Mouse (Mus musculus) ES-E14 (cell line): ENCODE results near the gene Nav1. TPM values are rescaled to one million over a fixed set of nuclear protein-coding genes. Genes with fewer than 3 reads are reported as not detected.
A peak's percentile ranks its signal among the peaks of the same experiment; 100 is the strongest.

Source experiments
- DNase-seq: peaks from one replicate; pipeline ENCODE4 v3.0.0-alpha.2; 2013; ENCODE audit warnings: low read depth, low spot score
- H3K27ac ChIP-seq: 2 replicates; pipeline ENCODE4 v1.5.1; 2012; ENCODE audit warnings: low read depth, mild to moderate bottlenecking, low read length, moderate library complexity, mixed read lengths; ENCODE audit not compliant: poor library complexity, insufficient read depth, severe bottlenecking
- H3K36me3 ChIP-seq: 2 replicates; pipeline ENCODE4 v1.6.1; 2012; ENCODE audit warnings: mild to moderate bottlenecking, low read length, moderate library complexity, mixed read lengths; ENCODE audit not compliant: control insufficient read depth, poor library complexity, insufficient read depth, severe bottlenecking
- H3K4me1 ChIP-seq, 2 experiments: fragments of 150-350 bp in 1 of 2; sonication (generic) in 1 of 2; 2 replicates each; pipeline ENCODE4 v1.6.1; 2012; ENCODE audit warnings: low read length in 2 of 2, mild to moderate bottlenecking in 1 of 2, mixed read lengths in 1 of 2; ENCODE audit not compliant: control insufficient read depth in 2 of 2, insufficient read depth in 2 of 2, poor library complexity in 1 of 2
- H3K4me3 ChIP-seq, 2 experiments: fragments of 150-350 bp in 1 of 2; sonication (generic) in 1 of 2; 2 replicates each; pipeline ENCODE4 v1.5.1; 2012; ENCODE audit warnings: low read length in 2 of 2, low read depth in 1 of 2, mild to moderate bottlenecking in 1 of 2, mixed read lengths in 1 of 2; ENCODE audit not compliant: insufficient read depth in 1 of 2, poor library complexity in 1 of 2, severe bottlenecking in 1 of 2
- H3K9ac ChIP-seq: 2 replicates; pipeline ENCODE4 v1.6.1; 2012; ENCODE audit warnings: low read depth, mild to moderate bottlenecking, low read length, mixed read lengths; ENCODE audit not compliant: poor library complexity, insufficient read depth, severe bottlenecking
- H3K9me3 ChIP-seq: fragments of 150-350 bp; sonication (generic); 2 replicates; pipeline ENCODE4 v1.6.1; 2012; ENCODE audit warnings: low read depth, mild to moderate bottlenecking, low read length; ENCODE audit not compliant: control insufficient read depth, insufficient read depth
- CHD2 ChIP-seq: IDR thresholded peaks from 2 replicates; pipeline ENCODE4 v1.6.1; 2014; ENCODE audit warnings: mild to moderate bottlenecking, low read depth, low read length, inconsistent platforms
- HCFC1 ChIP-seq: IDR thresholded peaks from 2 replicates; pipeline ENCODE4 v1.6.1; 2012; ENCODE audit warnings: low read length, inconsistent platforms, borderline replicate concordance; ENCODE audit not compliant: insufficient read depth
- MAFK ChIP-seq: IDR thresholded peaks from 2 replicates; pipeline ENCODE4 v1.6.1; 2014; ENCODE audit warnings: mild to moderate bottlenecking, low read depth, low read length, inconsistent platforms; ENCODE audit not compliant: insufficient read depth
- ZC3H11A ChIP-seq: IDR thresholded peaks from 2 replicates; pipeline ENCODE4 v1.6.1; 2012; ENCODE audit warnings: low read depth, mild to moderate bottlenecking, inconsistent platforms, low read length, borderline replicate concordance
- ZNF384 ChIP-seq: IDR thresholded peaks from 2 replicates; pipeline ENCODE4 v1.6.1; 2012; ENCODE audit warnings: low read depth, low read length, inconsistent platforms
- in situ Hi-C, 2 experiments: fragments of 600-800 bp; cut with MboI; formaldehyde crosslinking; loops; one replicate each; pipeline ENCODE4 v1.15.1; 2025; ENCODE audit warnings: low sequenced_read_pairs in 2 of 2, inconsistent platforms in 1 of 2; ENCODE audit not compliant: unreplicated experiment in 2 of 2
- total RNA-seq: library from RNA; depleted of rRNA; stranded (reverse); fragments of 300-350 nt; gene quantifications from 2 replicates; pipeline ENCODE4 v1.2.3, GENCODE M21; 2012

Gene Nav1
- total RNA-seq, 1 experiment: 11.4 TPM

DNA sequence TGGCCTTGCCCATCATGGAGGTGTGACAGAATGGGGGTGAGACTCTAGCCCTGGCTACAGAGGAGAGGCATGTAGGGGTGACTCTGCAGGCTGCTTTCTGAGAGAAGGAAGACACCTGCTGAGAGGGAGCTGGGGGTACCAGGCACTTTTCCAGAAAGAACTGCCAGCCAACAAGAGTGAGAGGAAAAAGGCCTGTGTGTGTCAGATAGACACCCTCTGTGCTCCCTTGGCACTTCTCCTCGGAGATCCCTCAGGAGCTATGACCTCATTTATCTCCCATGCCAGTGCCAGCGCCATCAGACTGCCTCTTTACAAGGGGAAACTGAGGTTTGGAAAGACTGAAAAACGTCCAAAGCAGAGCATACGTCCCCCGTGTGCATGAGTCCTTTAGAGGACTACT lies 93.6 kb downstream of the Nav1 start:
- Histone ChIP-seq H3K9me3 (no peaks in the 10 kb centered on the region), H3K36me3 (no peaks in the 10 kb centered on the region), H3K4me1 (peaks cover 3 to 6% of the 10 kb centered on the region in 2 experiments; a peak in 3 of 4 replicates), H3K9ac (no peak overlapping the region), H3K4me3 (no peak overlapping the region), H3K27ac (no peak overlapping the region)
- in situ Hi-C loops: no loop called here
- no peak for DNase-seq
- TF ChIP-seq HCFC1 (no peak), CHD2 (no peak), ZC3H11A (no peak), MAFK (no peak), ZNF384 (no peak)

DNA sequence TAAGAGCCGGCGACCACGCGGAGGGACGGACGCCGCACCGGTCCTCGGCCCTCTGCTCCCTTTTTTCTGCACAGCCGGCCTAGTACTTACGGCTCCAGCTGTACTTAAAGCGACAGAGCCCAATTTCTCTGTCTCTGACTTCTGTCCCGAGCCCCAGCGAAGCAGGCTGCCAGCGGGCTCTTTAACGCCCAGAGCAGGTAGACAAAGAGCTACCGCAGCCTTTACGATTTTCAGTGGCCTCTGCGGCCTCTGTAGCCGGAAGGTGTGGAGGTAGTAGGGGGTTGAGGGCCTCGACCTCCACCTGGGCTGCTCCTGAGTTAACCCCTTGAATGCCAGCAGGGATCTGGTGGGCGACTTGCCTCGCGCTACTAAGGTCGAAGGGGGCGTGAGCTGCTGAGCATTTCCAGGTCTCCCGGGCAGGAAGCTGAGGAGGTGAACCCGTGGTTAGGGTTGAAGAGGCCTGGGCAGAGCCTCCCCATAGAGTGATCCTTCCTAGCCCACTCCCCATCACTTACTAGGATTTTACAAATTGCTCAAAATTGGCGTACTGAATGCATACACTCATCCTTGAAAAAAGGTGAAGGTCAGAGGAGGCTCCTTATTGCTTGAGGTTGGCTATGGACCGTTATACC lies 96.6 kb downstream of the Nav1 start:
- DNase-seq: peak; percentile 45
- in situ Hi-C loops: no loop called here
- 0 out of 2 replicates have a peak overlapping the region, but pooled peaks have one; percentile 11 for H3K27ac ChIP-seq

DNA sequence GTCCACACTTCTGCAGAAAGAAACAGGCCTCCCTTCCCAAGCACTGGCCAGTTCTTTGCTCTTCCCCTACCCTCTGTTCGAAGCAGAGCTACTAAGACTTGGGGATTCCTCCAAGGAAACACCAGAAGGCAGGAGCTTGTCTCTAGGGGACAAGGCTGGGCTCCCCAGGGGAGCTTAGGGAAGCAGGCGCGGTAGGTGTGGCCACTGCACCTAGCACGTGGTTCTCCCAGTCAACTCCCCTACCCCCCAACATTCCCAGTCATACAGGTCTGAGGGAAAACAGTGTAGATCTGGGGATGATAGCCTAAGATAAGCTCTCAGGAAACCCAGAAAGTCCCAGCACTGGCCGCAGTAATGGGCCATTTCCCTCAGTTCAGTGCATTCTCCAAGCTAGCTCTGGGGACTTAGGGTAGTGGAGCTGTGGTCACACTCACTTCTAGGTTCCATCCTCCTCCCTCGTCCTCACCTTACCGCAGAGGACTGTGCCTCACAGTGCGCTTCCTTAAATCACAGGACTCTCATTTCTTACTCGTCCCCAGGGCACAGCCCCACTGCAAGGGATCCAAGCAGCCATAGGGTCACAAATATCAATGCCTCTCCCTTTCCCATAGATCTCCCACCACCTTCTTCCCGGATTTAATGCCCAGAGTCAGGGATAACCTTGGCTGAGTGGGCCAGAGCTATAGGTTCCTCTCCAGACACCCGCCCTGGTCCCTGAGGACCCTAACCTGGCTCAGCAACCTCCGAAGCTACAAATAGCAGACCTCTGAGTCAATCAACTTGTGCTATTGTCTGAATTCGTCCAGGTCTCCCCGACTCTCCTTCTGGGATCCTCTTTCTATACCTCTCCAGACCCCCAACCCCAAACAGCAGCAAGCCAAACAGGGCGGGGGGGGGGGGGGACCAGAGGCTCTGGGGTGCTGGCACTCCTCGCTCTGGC lies 97.7 kb downstream of the Nav1 start:
- peaks cover 8 to 16% of the 10 kb centered on the region in 2 experiments for H3K4me1 ChIP-seq
- H3K9me3 ChIP-seq: no peaks in the 10 kb centered on the region
- H3K9ac ChIP-seq: peak overlapping the region; percentile 70
- DNase-seq: no peak
- H3K4me3 ChIP-seq: peak overlapping the region; percentile 71 to 76
- in situ Hi-C loops: no loop called here
- 0 out of 2 replicates have a peak overlapping the region, but pooled peaks have one; percentile 11 for H3K27ac ChIP-seq
- H3K36me3 ChIP-seq: peaks cover 4% of the 10 kb centered on the region; the same call in 1 of the 2 replicates
- no peak for TF ChIP-seq MAFK
- no peak for TF ChIP-seq ZNF384
- no peak for TF ChIP-seq HCFC1
- TF ChIP-seq ZC3H11A: no peak
- TF ChIP-seq CHD2: no peak

More for the DNA sequence above, 96.6 kb downstream of the Nav1 start:
- no peaks in the 10 kb centered on the region for H3K9me3 ChIP-seq
- H3K4me3 ChIP-seq: peak overlapping the region; percentile 71 to 76
- peaks cover 4% of the 10 kb centered on the region; the same call in 1 of the 2 replicates for H3K36me3 ChIP-seq
- no peak for TF ChIP-seq ZC3H11A
- TF ChIP-seq HCFC1: no peak
- no peak for TF ChIP-seq ZNF384
- TF ChIP-seq MAFK: no peak
- no peak for TF ChIP-seq CHD2
- H3K9ac ChIP-seq: peak overlapping the region; percentile 70
- H3K4me1 ChIP-seq: peaks cover 8 to 16% of the 10 kb centered on the region in 2 experiments

DNA sequence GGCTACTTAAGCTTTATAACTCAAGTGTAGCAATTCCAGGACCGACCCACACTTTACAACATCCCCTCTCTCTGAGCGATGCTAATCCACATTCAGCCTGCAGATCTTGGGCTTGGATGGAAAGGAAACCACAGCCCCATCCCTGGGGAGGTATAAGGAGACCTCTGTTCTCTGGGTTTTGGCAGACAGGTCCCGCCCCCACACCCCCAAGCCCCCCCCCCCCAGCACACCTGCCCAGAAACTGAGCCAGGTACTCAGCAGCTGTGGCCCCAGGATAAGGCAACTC lies 98.8 kb downstream of the Nav1 start:
- H3K9ac ChIP-seq: no peak overlapping the region; the same call in 1 of the 2 replicates
- in situ Hi-C loops: no loop called here
- H3K4me1 ChIP-seq: peaks cover 8 to 16% of the 10 kb centered on the region in 2 experiments
- no peaks in the 10 kb centered on the region for H3K9me3 ChIP-seq
- H3K27ac ChIP-seq: peak overlapping the region; percentile 77
- no peak for DNase-seq
- H3K36me3 ChIP-seq: peaks cover 4% of the 10 kb centered on the region; the same call in 1 of the 2 replicates
- no peak for TF ChIP-seq ZNF384
- no peak for TF ChIP-seq MAFK
- TF ChIP-seq HCFC1: no peak
- no peak for TF ChIP-seq ZC3H11A
- peak overlapping the region; percentile 40 to 76 for H3K4me3 ChIP-seq
